Mouse (Mus musculus) stomach, embryonic 14.5 days (tissue): ENCODE results near the gene Gstm2. TPM values are rescaled to one million over a fixed set of nuclear protein-coding genes. Genes with fewer than 3 reads are reported as not detected.
"Not testable (repeated sequence)": the region's sequence is repeated elsewhere in the genome, so short reads cannot be mapped to it uniquely, and the experiment has no call there.

Experiments used
- ATAC-seq: fragments of 200-750 bp; cut with Nextera tagmentation; 2 replicates; pipeline ENCODE4 v1.8.0; 2017; ENCODE audit warnings: low read depth, moderate TSS enrichment; ENCODE audit not compliant: insufficient number of reproducible peaks, insufficient read depth, low FRiP score
- H3K27ac ChIP-seq: fragments of 300-500 bp; sonication (generic); 2 replicates; pipeline ENCODE4 v1.5.1; 2014; ENCODE audit warnings: mild to moderate bottlenecking, low read length, moderate library complexity, mixed read lengths
- H3K27me3 ChIP-seq: fragments of 300-500 bp; sonication (generic); 2 replicates; pipeline ENCODE4 v1.6.1; 2014; ENCODE audit warnings: low read length, control low read depth, mixed read lengths; ENCODE audit not compliant: control insufficient read depth, insufficient read depth
- H3K36me3 ChIP-seq: fragments of 300-500 bp; sonication (generic); 2 replicates; pipeline ENCODE4 v1.6.1; 2014; ENCODE audit warnings: mild to moderate bottlenecking, control low read depth, low read length, moderate library complexity, mixed read lengths; ENCODE audit not compliant: control insufficient read depth, insufficient read depth
- H3K4me1 ChIP-seq: fragments of 300-500 bp; sonication (generic); 2 replicates; pipeline ENCODE4 v1.6.1; 2014; ENCODE audit warnings: low read length, control low read depth, mixed read lengths; ENCODE audit not compliant: control insufficient read depth, insufficient read depth
- H3K4me2 ChIP-seq: fragments of 300-500 bp; sonication (generic); replicated peaks from 2 replicates; pipeline ENCODE4 v1.6.1; 2014; ENCODE audit warnings: low read depth, low read length, control low read depth
- H3K4me3 ChIP-seq: fragments of 300-500 bp; sonication (generic); 2 replicates; pipeline ENCODE4 v1.5.1; 2014; ENCODE audit warnings: low read depth, low read length, control low read depth
- H3K9ac ChIP-seq: fragments of 300-500 bp; sonication (generic); replicated peaks from 2 replicates; pipeline ENCODE4 v1.6.1; 2014; ENCODE audit warnings: low read depth, mild to moderate bottlenecking, control low read depth, low read length, moderate library complexity, mixed read lengths
- H3K9me3 ChIP-seq: fragments of 300-500 bp; sonication (generic); 2 replicates; pipeline ENCODE4 v1.6.1; 2016; ENCODE audit warnings: low read depth, low read length, control low read depth; ENCODE audit not compliant: control insufficient read depth
- WGBS: fragments of 180-500 bp; shearing (Covaris S2); extraction: QIAGEN DNeasy Blood & Tissue Kit; methylation state at CpG from one replicate; pipeline ENCODE4 v1.1.7; 2014; 5-methylcytosine and 5-hydroxymethylcytosine counted together
- polyA plus RNA-seq: library from polyadenylated mRNA; unstranded; fragments of >200 nt; fragmentation: Nextera tagmentation; extraction: Ambion mirVana; gene quantifications from 2 replicates; pipeline ENCODE4 v1.2.1, GENCODE M21; 2014

The Gstm2 gene
- polyA plus RNA-seq, 1 experiment from 2014 or later, result 169 TPM

DNA sequence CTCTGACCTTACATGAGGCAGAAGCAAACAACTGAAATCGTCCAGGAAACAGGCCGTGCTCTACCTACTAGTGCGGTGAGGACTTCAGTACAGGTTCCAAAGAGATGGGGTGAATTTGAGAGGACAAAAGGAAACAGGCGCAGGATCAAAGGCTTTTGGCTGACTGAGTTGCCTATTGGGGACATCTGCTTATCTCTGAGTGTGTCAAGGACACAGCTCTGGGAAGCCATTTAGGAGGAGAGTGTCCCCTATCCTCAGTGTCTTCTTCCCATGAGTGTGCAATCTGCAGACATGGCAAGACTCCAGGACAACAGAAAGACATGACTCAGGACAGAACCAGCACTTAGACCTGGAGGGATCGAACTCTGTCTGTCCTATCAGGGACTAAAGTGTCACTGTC, 1.8 kb downstream of the Gstm2 start:
- no peak overlapping the region for H3K4me2 ChIP-seq
- no peaks in the 10 kb centered on the region for H3K36me3 ChIP-seq
- H3K27ac ChIP-seq, result no peak overlapping the region
- no peak overlapping the region for H3K4me3 ChIP-seq
- ATAC-seq, result no peak
- WGBS, result 82% methylated on average over 5 of the region's 5 CpGs
- no peak overlapping the region for H3K9ac ChIP-seq
- H3K4me1 ChIP-seq, result peaks cover 14% of the 10 kb centered on the region
- H3K9me3 ChIP-seq, result no peaks in the 10 kb centered on the region
- H3K27me3 ChIP-seq, result no peaks in the 10 kb centered on the region

DNA sequence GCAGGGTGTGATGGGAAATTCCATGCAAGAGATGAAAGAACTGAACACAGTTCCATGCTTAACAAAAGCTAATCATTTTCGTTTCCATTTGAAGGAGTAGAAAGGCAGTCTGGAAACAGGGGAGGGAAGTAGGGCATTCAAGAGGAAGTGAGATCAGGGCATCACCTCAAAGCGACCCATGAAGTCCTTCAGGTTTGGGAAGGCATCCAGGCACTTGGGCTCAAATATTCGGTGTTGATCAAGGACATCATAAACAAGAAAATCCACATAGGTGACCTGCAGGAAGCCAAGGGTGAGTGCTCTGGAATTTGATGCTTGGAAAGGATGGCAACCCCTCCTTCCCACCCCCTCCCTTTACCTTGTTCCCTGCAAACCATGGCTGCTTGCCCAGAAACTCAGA, 2.5 kb downstream of the Gstm2 start:
- 58% methylated on average over 3 of the region's 3 CpGs for WGBS
- no peaks in the 10 kb centered on the region for H3K36me3 ChIP-seq
- H3K27me3 ChIP-seq, result no peaks in the 10 kb centered on the region
- H3K27ac ChIP-seq, result no peak overlapping the region
- ATAC-seq, result no peak
- peaks cover 14% of the 10 kb centered on the region for H3K4me1 ChIP-seq
- H3K9me3 ChIP-seq, result no peaks in the 10 kb centered on the region
- H3K4me2 ChIP-seq, result no peak overlapping the region
- H3K4me3 ChIP-seq, result no peak overlapping the region
- no peak overlapping the region for H3K9ac ChIP-seq

DNA sequence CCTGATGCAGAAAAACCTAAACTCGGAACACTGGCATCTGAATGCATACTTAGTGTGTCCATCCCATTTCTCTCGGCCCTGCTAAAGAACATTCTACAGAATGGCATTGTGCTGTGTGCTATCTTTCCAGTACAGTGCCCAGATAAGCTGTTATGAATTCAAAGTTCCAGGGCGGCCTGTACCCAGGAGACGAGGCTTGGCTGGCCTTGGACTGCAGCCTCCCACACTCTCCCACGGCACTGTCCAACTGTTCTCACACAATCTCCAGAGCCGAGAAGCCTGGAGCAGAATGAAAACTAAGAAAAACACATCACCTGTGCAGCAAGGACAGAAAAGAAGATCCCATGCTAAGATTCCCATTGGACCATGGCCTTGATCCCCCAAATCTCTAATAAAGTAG, 3.5 kb downstream of the Gstm2 start:
- no peak for ATAC-seq
- WGBS, result 77% methylated on average over 6 of the region's 6 CpGs
- H3K27me3 ChIP-seq, result no peaks in the 10 kb centered on the region

DNA sequence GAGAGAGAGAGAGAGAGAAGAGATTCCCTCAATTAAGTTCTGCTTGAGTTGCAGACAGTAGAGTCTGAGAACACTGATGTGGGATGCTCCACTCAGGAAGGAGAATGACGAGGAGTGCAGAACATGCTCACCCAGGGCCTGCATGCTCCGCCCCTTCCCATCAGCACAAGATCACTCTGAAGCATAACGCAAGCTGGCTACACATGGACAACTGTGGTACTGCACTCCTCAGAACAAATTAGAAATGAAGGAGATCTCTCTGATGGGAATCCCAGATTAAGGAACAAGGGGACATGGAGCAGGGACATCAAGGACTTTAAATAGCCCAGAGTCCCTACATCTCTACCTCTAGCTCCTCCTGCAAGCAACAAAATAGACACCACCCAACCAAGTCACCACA, 5.0 kb downstream of the Gstm2 start:
- no peak overlapping the region for H3K4me3 ChIP-seq

More for the DNA sequence above, 3.5 kb downstream of the Gstm2 start:
- Histone ChIP-seq H3K36me3 (no peaks in the 10 kb centered on the region), H3K4me2 (no peak overlapping the region), H3K4me3 (no peak overlapping the region), H3K4me1 (peaks cover 14% of the 10 kb centered on the region), H3K9me3 (no peaks in the 10 kb centered on the region), H3K27ac (no peak overlapping the region), H3K9ac (no peak overlapping the region)

DNA sequence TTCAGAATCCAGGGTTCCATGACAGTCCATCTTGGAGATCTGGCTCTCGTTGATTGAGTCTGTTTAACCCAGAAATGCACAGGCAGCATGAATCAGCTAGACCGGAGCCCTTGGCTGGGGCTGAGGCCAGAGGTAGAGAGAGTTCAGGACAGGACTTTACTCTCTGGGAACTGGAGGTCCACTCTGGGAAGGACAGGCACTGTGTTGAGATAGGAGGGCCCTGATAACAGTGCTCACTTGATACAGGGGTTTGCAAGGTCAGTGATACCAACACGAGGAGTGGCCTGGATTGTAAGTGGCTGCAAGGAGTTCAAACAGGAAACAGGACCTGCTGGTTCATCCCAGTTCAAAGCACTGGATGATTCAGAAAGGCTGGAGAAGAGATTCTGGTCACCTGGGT, 8.6 kb downstream of the Gstm2 start:
- Histone ChIP-seq H3K27me3 (no peaks in the 10 kb centered on the region), H3K9ac (no peak overlapping the region), H3K27ac (no peak overlapping the region), H3K36me3 (no peaks in the 10 kb centered on the region), H3K4me2 (no peak overlapping the region), H3K9me3 (no peaks in the 10 kb centered on the region), H3K4me1 (no peaks in the 10 kb centered on the region), H3K4me3 (no peak overlapping the region)
- 60% methylated on average over 3 of the region's 3 CpGs for WGBS
- ATAC-seq, result 0 out of 2 replicates have a peak, but pooled peaks have one; percentile 23

More for the DNA sequence above, 5.0 kb downstream of the Gstm2 start:
- H3K27me3 ChIP-seq, result no peaks in the 10 kb centered on the region
- H3K4me1 ChIP-seq, result peaks cover 10% of the 10 kb centered on the region
- no peak overlapping the region for H3K4me2 ChIP-seq
- no peak overlapping the region for H3K27ac ChIP-seq
- no peaks in the 10 kb centered on the region for H3K9me3 ChIP-seq
- H3K36me3 ChIP-seq, result no peaks in the 10 kb centered on the region
- 70% methylated on average over 3 of the region's 3 CpGs for WGBS
- ATAC-seq, result no peak
- no peak overlapping the region for H3K9ac ChIP-seq

DNA sequence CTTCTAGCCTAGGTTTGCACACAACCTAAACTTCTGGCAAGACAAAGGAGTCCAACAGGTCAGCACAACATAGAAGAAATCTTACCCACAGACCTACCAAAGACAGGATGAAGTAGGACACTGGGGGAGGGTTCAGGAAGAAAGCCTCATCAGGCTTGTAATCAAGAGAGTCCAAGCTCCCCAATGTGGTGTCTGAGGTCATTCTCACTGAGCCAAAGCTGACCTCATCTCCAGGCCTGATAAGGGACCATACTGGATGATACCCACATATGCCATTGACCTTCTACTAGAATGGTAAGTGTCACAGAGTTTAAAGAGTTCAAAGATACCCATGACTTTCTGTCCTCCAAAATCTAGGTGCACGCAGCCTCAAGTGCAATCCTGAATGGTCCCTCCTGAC, 12.0 kb downstream of the Gstm2 start:
- no peaks in the 10 kb centered on the region for H3K36me3 ChIP-seq
- no peak for ATAC-seq
- no peak overlapping the region for H3K9ac ChIP-seq
- no peaks in the 10 kb centered on the region for H3K27me3 ChIP-seq
- no peak overlapping the region for H3K27ac ChIP-seq
- WGBS, result 94% methylated on average over 1 of the region's 1 CpGs
- H3K4me2 ChIP-seq, result no peak overlapping the region
- no peaks in the 10 kb centered on the region for H3K9me3 ChIP-seq
- H3K4me1 ChIP-seq, result 0 out of 2 replicates have a peak, but pooled peaks cover 3% of the 10 kb centered on the region
- H3K4me3 ChIP-seq, result no peak overlapping the region

DNA sequence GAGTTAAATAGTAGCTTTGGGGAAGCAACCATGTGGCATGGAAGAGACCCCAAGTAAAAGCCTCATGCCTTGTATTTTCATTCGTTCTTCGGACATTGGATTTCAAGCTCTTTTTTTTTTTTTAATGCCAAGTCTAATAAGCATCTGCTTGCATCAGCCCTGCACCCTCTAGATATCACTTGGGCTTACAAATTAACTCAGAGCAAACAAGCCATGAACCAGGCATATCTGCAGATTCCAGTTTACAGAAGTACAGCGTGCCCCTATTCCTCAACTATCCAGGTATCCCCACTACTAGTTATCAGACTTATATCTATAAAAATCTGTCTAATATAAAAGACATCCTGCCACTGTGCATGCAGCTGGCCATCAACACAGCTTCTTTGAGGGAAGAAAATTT, 14.2 kb downstream of the Gstm2 start:
- H3K27me3 ChIP-seq, result no peaks in the 10 kb centered on the region
- H3K9ac ChIP-seq, result no peak overlapping the region
- H3K4me2 ChIP-seq, result no peak overlapping the region
- no peaks in the 10 kb centered on the region for H3K9me3 ChIP-seq
- no peaks in the 10 kb centered on the region for H3K36me3 ChIP-seq
- H3K4me1 ChIP-seq, result 0 out of 2 replicates have a peak, but pooled peaks cover 3% of the 10 kb centered on the region
- no peak overlapping the region for H3K27ac ChIP-seq
- ATAC-seq, result no peak
- H3K4me3 ChIP-seq, result no peak overlapping the region
- WGBS, result 73% methylated on average over 3 of the region's 3 CpGs

DNA sequence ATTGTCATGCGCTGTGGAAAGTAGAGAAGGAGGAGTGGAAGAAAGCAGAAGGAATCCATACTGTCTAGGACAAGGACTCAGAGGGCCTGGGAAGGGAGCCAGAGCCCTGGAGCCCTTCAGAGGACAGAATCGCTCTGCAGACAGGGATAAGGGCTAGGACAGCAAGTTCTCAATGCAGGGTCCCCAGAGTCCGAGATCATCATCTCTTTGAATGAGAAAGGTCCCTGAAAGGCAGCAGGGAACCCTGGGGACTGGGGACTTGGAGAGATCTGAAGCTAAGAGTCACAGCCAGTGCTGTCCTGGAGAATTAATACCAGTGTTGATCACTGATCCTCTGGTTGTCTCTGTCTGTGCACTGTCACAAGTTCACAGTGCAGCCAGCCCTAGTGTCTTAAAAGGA, 15.2 kb downstream of the Gstm2 start:
- H3K27ac ChIP-seq, ATAC-seq: not testable (repeated sequence)
- WGBS, result 60% methylated on average over 3 of the region's 3 CpGs

DNA sequence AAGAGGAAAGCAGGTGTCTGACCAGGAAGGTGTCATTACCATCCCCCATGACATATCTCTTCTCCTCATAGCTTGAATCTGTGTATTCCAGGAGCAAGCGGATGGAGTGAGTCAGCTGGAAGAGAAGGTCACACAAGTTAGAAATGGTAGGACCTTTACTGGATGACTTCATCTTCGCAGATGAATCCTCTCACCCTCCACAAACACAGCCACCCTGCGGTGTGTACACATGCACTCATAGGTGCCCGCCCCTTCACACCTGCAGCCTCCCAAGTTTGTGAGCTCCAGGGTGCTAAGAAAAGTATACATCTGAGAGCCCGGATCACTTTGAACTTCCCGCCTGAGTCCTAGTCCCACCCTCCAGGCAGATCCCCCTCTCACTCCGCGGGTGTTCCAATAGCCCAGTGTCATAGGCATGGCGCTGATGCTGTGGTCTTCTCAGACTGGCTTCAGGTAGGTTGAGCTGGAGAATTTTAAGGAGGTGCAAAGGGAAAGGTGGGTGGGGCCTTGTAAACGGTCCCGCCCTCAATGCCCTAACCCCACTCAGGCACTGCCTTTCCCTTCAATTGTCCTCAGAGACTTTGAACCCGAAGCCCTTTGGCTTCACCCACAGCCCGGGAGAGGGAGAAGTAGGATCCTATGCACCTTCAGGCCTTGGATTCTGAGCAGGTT, 17.4 kb downstream of the Gstm2 start, which contains the start of gene Gstm3:
TSS of gene Gstm3 (minus strand) at position 560 of the 672 bp plus-strand sequence.
- Histone ChIP-seq H3K4me2 (no peak within 1 kb of the TSS), H3K4me3 (no peak within 1 kb of the TSS), H3K9me3 (no peaks in the 10 kb centered on the region), H3K27ac (no peak within 1 kb of the TSS), H3K9ac (no peak within 1 kb of the TSS), H3K36me3 (no peaks in the 10 kb centered on the region), H3K27me3 (no peaks in the 10 kb centered on the region), H3K4me1 (0 out of 2 replicates have a peak, but pooled peaks cover 3% of the 10 kb centered on the region)
- peak; percentile 63 for ATAC-seq
- WGBS, result 46% methylated on average over 13 of the region's 13 CpGs

More for the DNA sequence above, 15.2 kb downstream of the Gstm2 start:
- H3K27me3 ChIP-seq, H3K9ac ChIP-seq, H3K36me3 ChIP-seq, H3K9me3 ChIP-seq, H3K4me3 ChIP-seq, H3K4me2 ChIP-seq, H3K4me1 ChIP-seq: not testable (repeated sequence)
